Mouse (Mus musculus): ENCODE measurements around the gene M6pr.
"Not testable (repeated sequence)": the region's sequence is repeated elsewhere in the genome, so short reads cannot be mapped to it uniquely, and the experiment has no call there.

DNA sequence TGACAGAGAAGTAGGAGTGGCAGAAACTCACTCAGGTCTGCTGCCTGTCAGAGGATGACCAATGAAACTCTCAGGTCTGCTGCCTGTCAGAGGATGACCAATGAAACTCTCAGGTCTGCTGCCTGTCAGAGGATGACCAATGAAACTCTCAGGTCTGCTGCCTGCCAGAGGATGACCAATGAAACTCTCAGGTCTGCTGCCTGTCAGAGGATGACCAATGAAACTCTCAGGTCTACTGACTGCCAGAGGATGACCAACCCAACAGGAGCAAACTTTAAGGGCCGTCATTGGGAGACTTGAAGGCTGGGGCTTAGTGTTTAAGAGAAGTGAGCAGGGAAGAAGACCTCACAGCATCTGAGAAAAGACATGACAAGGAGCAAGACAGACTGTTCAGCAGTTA lies 38.8 kb downstream of the M6pr start:
- not testable (repeated sequence) for TF ChIP-seq CTCF (IDR thresholded peaks at IDR 0.05; ENCODE audit: control insufficient read depth, insufficient read depth, insufficient read length); MYOG (IDR thresholded peaks at IDR 0.05; ENCODE audit: control insufficient read depth, extremely low read depth, insufficient read length)

Data from C2C12 (cell line).